Mouse (Mus musculus) E14TG2a.4 (cell line): ENCODE measurements around the gene Rtn4r.

ENCODE experiments used
- H3K27me3 ChIP-seq: 2 replicates; pipeline ENCODE4 v1.6.1; 2014; ENCODE audit warnings: low read length, control low read depth; ENCODE audit not compliant: insufficient read depth
- H3K36me3 ChIP-seq: 2 replicates; pipeline ENCODE4 v1.6.1; 2014; ENCODE audit warnings: low read length, control low read depth; ENCODE audit not compliant: insufficient read depth
- H3K4me1 ChIP-seq: replicated peaks from 2 replicates; pipeline ENCODE4 v1.6.1; 2014; ENCODE audit warnings: low read depth, low read length, control low read depth
- H3K4me3 ChIP-seq: replicated peaks from 2 replicates; pipeline ENCODE4 v1.5.1; 2014; ENCODE audit warnings: mild to moderate bottlenecking, low read length
- H3K9me3 ChIP-seq: 2 replicates; pipeline ENCODE4 v1.6.1; 2014; ENCODE audit warnings: low read length, control low read depth
- CTCF ChIP-seq: conservative IDR thresholded peaks from 2 replicates; pipeline ENCODE4 v1.5.1; 2014; ENCODE audit warnings: low read length
- NANOG ChIP-seq: IDR thresholded peaks from 2 replicates; pipeline ENCODE4 v1.6.1; 2014; ENCODE audit warnings: borderline replicate concordance, low read length, mixed read lengths
- POU5F1 ChIP-seq: IDR thresholded peaks from 2 replicates; pipeline ENCODE4 v1.6.1; 2014; ENCODE audit warnings: low read length, borderline replicate concordance

Gene Rtn4r

DNA sequence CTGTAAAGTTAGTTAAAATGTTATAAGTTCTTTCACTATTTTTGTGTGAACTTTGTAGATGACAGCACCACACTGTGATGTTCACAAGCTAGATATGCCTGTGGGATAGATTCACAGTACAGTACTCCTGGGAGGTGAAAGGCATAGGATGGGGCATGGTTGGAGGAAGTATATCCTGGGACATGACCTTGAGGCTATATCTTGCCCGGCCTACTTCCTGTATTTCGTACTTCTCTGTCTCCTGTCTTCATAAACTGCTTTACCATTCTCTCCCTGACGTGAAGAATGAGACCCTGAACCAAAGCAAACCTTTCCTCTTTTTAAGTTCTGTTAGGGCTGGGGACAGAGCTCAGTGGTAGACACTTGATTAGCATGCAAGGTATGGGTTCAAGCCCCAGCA is 9.2 kb upstream of the Rtn4r start:
- Histone ChIP-seq H3K36me3 (no peaks in the 10 kb centered on the region), H3K27me3 (peaks cover 46% of the 10 kb centered on the region), H3K4me1 (peaks cover 4% of the 10 kb centered on the region; the same call in 1 of the 2 replicates), H3K4me3 (no peak overlapping the region), H3K9me3 (no peaks in the 10 kb centered on the region)
- no peak for TF ChIP-seq POU5F1
- no peak for TF ChIP-seq CTCF
- no peak for TF ChIP-seq NANOG

- H3K4me3 ChIP-seq: no peak overlapping the region
- peaks cover 55% of the 10 kb centered on the region for H3K27me3 ChIP-seq
- no peaks in the 10 kb centered on the region for H3K9me3 ChIP-seq
- H3K36me3 ChIP-seq: no peaks in the 10 kb centered on the region
- TF ChIP-seq CTCF (peak; percentile 30; the same call in 1 of the 2 replicates), NANOG (no peak), POU5F1 (no peak)
- H3K4me1 ChIP-seq: peaks cover 4% of the 10 kb centered on the region; the same call in 1 of the 2 replicates
Measured at GRCm38 (mm10) chr16:18119031-18119730, 8.3 kb upstream of the Rtn4r start.

DNA sequence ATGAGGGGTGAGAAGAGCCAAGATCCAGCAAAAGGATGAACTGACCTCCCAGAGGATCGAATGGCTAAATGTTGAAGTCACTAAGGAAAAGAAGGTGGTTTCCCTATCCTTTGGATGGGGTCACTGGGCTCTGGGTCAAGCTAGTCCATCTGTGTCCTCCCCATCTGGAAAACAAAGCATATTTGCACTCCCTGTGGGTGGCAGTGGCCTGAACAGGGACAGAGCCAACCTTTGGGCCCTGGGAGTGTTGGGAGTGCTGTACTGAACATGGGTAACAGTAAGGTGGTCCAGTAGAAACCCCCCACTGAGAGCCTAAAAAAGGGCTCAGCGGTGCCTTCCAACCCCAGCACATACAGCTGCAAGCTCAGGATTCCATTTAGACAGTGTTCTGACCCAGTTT is 4.7 kb upstream of the Rtn4r start:
- no peak overlapping the region for H3K4me3 ChIP-seq
- no peaks in the 10 kb centered on the region for H3K9me3 ChIP-seq
- H3K4me1 ChIP-seq: peaks cover 16% of the 10 kb centered on the region
- TF ChIP-seq CTCF (no peak), NANOG (no peak), POU5F1 (no peak)
- no peaks in the 10 kb centered on the region for H3K36me3 ChIP-seq
- peaks cover 65% of the 10 kb centered on the region for H3K27me3 ChIP-seq

DNA sequence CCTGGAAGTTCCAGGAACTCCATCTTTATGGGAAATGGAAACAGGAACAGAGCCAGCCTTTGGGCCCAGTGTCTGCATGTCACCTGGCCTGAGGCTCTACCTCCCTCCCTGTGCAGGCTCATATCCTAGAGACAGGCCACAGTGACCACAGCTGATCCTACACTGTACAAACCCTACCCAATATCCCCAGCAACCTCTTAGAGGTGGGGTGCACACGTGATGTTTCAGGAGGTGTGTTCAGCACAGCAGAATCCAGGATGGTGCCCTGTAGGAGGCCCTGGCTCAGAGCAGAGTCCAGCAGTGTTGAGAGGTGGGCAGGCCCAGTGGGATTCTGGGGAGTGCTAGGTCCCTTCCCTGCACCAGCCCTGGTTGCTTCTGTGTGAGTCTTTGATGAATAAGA is 4.0 kb upstream of the Rtn4r start:
- Histone ChIP-seq H3K4me3 (no peak overlapping the region), H3K36me3 (no peaks in the 10 kb centered on the region), H3K4me1 (peaks cover 22% of the 10 kb centered on the region), H3K27me3 (peaks cover 69% of the 10 kb centered on the region), H3K9me3 (no peaks in the 10 kb centered on the region)
- no peak for TF ChIP-seq CTCF
- no peak for TF ChIP-seq NANOG
- TF ChIP-seq POU5F1: no peak

DNA sequence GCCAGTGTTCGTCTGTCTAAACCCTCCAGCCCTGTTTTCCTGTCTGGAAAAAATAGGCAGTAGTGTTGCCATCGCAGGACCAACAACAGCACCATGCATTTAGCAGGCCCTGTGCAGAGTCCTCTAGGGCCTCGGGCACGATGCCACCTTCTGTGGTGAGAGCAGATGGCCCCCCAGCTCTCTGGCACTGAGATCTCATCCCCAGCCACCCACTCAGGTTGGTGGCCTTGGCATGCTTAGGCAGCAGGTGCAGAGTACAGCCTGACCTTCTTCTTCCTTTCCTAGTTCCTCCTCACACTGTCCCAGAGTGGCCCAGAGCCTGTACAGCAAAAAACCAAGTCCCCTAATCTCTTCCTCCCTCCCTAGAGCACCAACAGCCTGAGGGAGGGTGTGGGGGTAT is 3.4 kb upstream of the Rtn4r start:
- H3K27me3 ChIP-seq: peaks cover 74% of the 10 kb centered on the region
- peaks cover 23% of the 10 kb centered on the region for H3K4me1 ChIP-seq
- no peak overlapping the region for H3K4me3 ChIP-seq
- TF ChIP-seq POU5F1: no peak
- no peak for TF ChIP-seq NANOG
- TF ChIP-seq CTCF: no peak
- H3K36me3 ChIP-seq: no peaks in the 10 kb centered on the region
- no peaks in the 10 kb centered on the region for H3K9me3 ChIP-seq

- Histone ChIP-seq H3K9me3 (no peaks in the 10 kb centered on the region), H3K4me3 (no peak overlapping the region), H3K27me3 (peaks cover 80% of the 10 kb centered on the region), H3K4me1 (peaks cover 21% of the 10 kb centered on the region), H3K36me3 (no peaks in the 10 kb centered on the region)
- no peak for TF ChIP-seq POU5F1
- no peak for TF ChIP-seq CTCF
- TF ChIP-seq NANOG: no peak
Measured at GRCm38 (mm10) chr16:18124626-18125025, 2.8 kb upstream of the Rtn4r start.

DNA sequence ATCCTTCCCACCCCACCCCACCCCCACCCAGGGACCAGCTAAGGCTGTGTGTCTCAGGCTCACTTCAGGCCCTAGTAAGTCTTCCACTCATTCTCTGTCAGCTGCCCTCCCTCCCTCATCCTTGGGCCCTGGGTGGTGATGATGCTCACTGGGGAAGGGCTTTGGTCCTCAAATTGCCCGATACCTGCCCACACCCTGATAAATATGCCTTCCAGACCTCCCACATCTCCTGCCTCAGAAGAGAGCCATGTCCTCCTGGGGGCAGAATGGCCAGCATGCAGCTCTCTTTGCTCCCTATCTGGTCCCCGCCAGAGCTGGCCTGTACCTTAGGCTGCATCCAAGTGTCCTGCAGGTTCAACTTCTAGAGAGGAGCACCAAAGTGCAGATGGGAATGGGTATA is 2.3 kb upstream of the Rtn4r start:
- no peak for TF ChIP-seq CTCF
- TF ChIP-seq POU5F1: no peak
- no peak for TF ChIP-seq NANOG
- Histone ChIP-seq H3K27me3 (peaks cover 83% of the 10 kb centered on the region), H3K36me3 (no peaks in the 10 kb centered on the region), H3K9me3 (no peaks in the 10 kb centered on the region), H3K4me3 (no peak overlapping the region), H3K4me1 (peaks cover 21% of the 10 kb centered on the region)

GRCm38 (mm10) chr16:18126211-18126610 is 1.2 kb upstream of the Rtn4r start:
- H3K9me3 ChIP-seq: no peaks in the 10 kb centered on the region
- H3K4me1 ChIP-seq: peaks cover 21% of the 10 kb centered on the region
- peaks cover 89% of the 10 kb centered on the region for H3K27me3 ChIP-seq
- H3K36me3 ChIP-seq: no peaks in the 10 kb centered on the region
- H3K4me3 ChIP-seq: peak overlapping the region; percentile 81; the same call in 1 of the 2 replicates
- TF ChIP-seq NANOG (no peak), POU5F1 (no peak), CTCF (no peak)
